Mouse (Mus musculus): ENCODE measurements around the gene Id4. TPM values are rescaled to one million over a fixed set of nuclear protein-coding genes. Genes with fewer than 3 reads are reported as not detected.

Gene Id4
- total RNA-seq, 1 experiment = 0.76 TPM

DNA sequence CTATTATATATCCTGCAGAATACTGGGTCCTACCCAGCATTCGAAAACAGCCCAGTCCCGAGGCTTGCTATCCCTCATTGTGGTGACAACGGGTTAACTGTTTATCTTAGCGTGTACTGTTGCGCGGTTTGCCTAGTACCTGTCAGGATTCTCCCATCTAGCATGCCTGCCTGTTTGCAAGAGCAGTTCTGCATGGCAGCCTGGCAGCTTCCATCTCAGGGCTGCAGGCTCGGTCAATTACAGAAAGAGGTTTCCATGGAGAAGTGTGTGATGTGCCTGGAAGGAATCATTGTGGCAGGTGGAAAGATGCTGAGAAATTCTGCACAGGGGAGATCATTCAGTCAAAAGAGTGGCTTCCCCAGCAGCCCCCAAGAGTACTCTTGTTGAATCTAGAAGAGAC is 16.0 kb downstream of the Id4 start:
- H3K9ac ChIP-seq (ENCODE audit: insufficient read depth, low read depth, low read length, poor library complexity, severe bottlenecking) = no peak overlapping the region
- H3K4me1 ChIP-seq (ENCODE audit: control insufficient read depth in 2 of 2, insufficient read depth in 2 of 2, low read length in 2 of 2, poor library complexity in 1 of 2) = no peaks in the 10 kb centered on the region
- TF ChIP-seq MAFK (IDR thresholded peaks at IDR 0.05; ENCODE audit: insufficient read depth, low read depth, low read length) (no peak), CHD2 (IDR thresholded peaks at IDR 0.05; ENCODE audit: low read depth, low read length) (no peak), ZC3H11A (IDR thresholded peaks at IDR 0.05; ENCODE audit: borderline replicate concordance, low read depth, low read length) (no peak), HCFC1 (IDR thresholded peaks at IDR 0.05; ENCODE audit: borderline replicate concordance, insufficient read depth, low read length) (no peak), ZNF384 (IDR thresholded peaks at IDR 0.05; ENCODE audit: low read depth, low read length) (no peak)
- no peak for DNase-seq (ENCODE audit: low read depth, low spot score)
- H3K27ac ChIP-seq (ENCODE audit: insufficient read depth, low read depth, low read length, poor library complexity, severe bottlenecking) = 0 out of 2 replicates have a peak overlapping the region, but pooled peaks have one; percentile 10
- in situ Hi-C loops (cut with MboI; ENCODE audit: low sequenced_read_pairs in 2 of 2, unreplicated experiment in 2 of 2) = loop anchor here in 1 of 2 experiments (10.0 kb wide), 1 partner anchor 262 kb away; no protein-coding TSS in a partner anchor
- H3K36me3 ChIP-seq (ENCODE audit: control insufficient read depth, insufficient read depth, low read length, poor library complexity, severe bottlenecking) = no peaks in the 10 kb centered on the region
- no peak overlapping the region for H3K4me3 ChIP-seq (ENCODE audit: insufficient read depth in 1 of 2, low read depth in 1 of 2, low read length in 2 of 2, poor library complexity in 1 of 2, severe bottlenecking in 1 of 2)
- no peaks in the 10 kb centered on the region for H3K9me3 ChIP-seq (ENCODE audit: control insufficient read depth, insufficient read depth, low read depth, low read length)

GRCm38 (mm10) chr13:48284426-48284825 is 23.4 kb downstream of the Id4 start:
- Histone ChIP-seq H3K4me3 (ENCODE audit: insufficient read depth in 1 of 2, low read depth in 1 of 2, low read length in 2 of 2, poor library complexity in 1 of 2, severe bottlenecking in 1 of 2) (no peak overlapping the region), H3K27ac (ENCODE audit: insufficient read depth, low read depth, low read length, poor library complexity, severe bottlenecking) (no peak overlapping the region), H3K9me3 (ENCODE audit: control insufficient read depth, insufficient read depth, low read depth, low read length) (no peaks in the 10 kb centered on the region), H3K9ac (ENCODE audit: insufficient read depth, low read depth, low read length, poor library complexity, severe bottlenecking) (no peak overlapping the region), H3K36me3 (ENCODE audit: control insufficient read depth, insufficient read depth, low read length, poor library complexity, severe bottlenecking) (no peaks in the 10 kb centered on the region), H3K4me1 (ENCODE audit: control insufficient read depth in 2 of 2, insufficient read depth in 2 of 2, low read length in 2 of 2, poor library complexity in 1 of 2) (no peaks in the 10 kb centered on the region)
- in situ Hi-C loops (cut with MboI; ENCODE audit: low sequenced_read_pairs in 2 of 2, unreplicated experiment in 2 of 2) = no loop called here
- no peak for DNase-seq (ENCODE audit: low read depth, low spot score)
- no peak for TF ChIP-seq MAFK (IDR thresholded peaks at IDR 0.05; ENCODE audit: insufficient read depth, low read depth, low read length)
- TF ChIP-seq CHD2 (IDR thresholded peaks at IDR 0.05; ENCODE audit: low read depth, low read length) = no peak
- TF ChIP-seq ZC3H11A (IDR thresholded peaks at IDR 0.05; ENCODE audit: borderline replicate concordance, low read depth, low read length) = no peak
- no peak for TF ChIP-seq HCFC1 (IDR thresholded peaks at IDR 0.05; ENCODE audit: borderline replicate concordance, insufficient read depth, low read length)
- TF ChIP-seq ZNF384 (IDR thresholded peaks at IDR 0.05; ENCODE audit: low read depth, low read length) = no peak

DNA sequence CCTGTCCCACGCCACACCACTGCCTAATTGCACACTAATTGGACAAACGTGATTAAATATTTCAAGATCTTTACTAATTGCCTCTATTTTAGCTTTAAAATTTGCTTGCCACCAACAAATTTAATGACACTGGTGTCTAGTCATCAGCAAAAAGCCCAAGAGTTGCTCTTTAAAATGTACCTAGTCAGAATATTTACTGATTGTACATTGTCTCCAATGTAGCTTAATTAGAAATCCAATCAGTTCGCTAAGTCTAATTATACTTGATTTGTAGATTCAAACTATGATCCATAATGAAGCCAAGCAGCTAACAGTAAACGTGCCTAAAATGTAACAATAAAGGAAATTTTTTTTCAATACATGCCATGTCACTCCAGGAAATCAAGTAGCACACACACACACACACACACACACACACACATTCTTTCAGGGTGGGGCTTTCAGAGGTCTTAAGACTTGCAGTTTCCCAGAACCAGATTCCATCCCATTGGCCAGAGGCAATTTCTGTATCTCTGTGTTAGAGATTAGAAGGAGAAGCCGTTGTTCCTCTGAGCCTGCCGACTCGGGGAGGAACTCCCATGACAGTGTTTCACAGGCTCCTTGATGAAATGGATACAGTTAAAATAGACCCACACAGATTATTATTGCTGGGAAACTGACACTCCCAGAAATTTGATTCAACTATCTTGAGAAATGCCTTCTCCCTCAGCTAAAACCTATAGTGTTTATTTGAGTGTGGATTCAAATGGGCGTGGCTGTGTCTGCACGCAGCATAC is 24.1 kb downstream of the Id4 start:
- in situ Hi-C loops (cut with MboI; ENCODE audit: low sequenced_read_pairs in 2 of 2, unreplicated experiment in 2 of 2) = no loop called here
- Histone ChIP-seq H3K36me3 (ENCODE audit: control insufficient read depth, insufficient read depth, low read length, poor library complexity, severe bottlenecking) (no peaks in the 10 kb centered on the region), H3K9ac (ENCODE audit: insufficient read depth, low read depth, low read length, poor library complexity, severe bottlenecking) (no peak overlapping the region), H3K4me3 (ENCODE audit: insufficient read depth in 1 of 2, low read depth in 1 of 2, low read length in 2 of 2, poor library complexity in 1 of 2, severe bottlenecking in 1 of 2) (no peak overlapping the region), H3K27ac (ENCODE audit: insufficient read depth, low read depth, low read length, poor library complexity, severe bottlenecking) (no peak overlapping the region), H3K9me3 (ENCODE audit: control insufficient read depth, insufficient read depth, low read depth, low read length) (no peaks in the 10 kb centered on the region), H3K4me1 (ENCODE audit: control insufficient read depth in 2 of 2, insufficient read depth in 2 of 2, low read length in 2 of 2, poor library complexity in 1 of 2) (no peaks in the 10 kb centered on the region)
- no peak for TF ChIP-seq ZNF384 (IDR thresholded peaks at IDR 0.05; ENCODE audit: low read depth, low read length)
- no peak for TF ChIP-seq MAFK (IDR thresholded peaks at IDR 0.05; ENCODE audit: insufficient read depth, low read depth, low read length)
- no peak for TF ChIP-seq HCFC1 (IDR thresholded peaks at IDR 0.05; ENCODE audit: borderline replicate concordance, insufficient read depth, low read length)
- TF ChIP-seq CHD2 (IDR thresholded peaks at IDR 0.05; ENCODE audit: low read depth, low read length) = no peak
- no peak for TF ChIP-seq ZC3H11A (IDR thresholded peaks at IDR 0.05; ENCODE audit: borderline replicate concordance, low read depth, low read length)
- no peak for DNase-seq (ENCODE audit: low read depth, low spot score)

DNA sequence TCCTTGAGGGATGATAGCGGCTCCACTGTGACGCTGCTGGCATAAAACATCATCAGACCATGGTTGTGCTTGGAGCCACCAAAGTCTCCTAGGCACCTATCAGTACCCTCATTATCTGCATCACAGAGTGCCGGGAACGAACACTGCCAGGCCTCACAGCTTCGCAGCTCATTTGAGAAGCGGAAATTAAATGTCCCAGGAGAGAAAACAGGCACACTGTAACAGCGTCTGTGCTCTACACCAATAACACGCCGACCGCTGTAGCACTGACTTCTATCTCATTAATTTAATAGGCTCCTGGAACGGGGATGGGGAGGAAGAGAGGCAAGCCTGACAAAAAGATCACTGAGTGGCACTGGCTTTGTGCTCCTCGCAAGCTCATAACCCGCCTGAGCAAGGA is 29.4 kb downstream of the Id4 start:
- Histone ChIP-seq H3K27ac (ENCODE audit: insufficient read depth, low read depth, low read length, poor library complexity, severe bottlenecking) (no peak overlapping the region), H3K9ac (ENCODE audit: insufficient read depth, low read depth, low read length, poor library complexity, severe bottlenecking) (no peak overlapping the region), H3K4me1 (ENCODE audit: control insufficient read depth in 2 of 2, insufficient read depth in 2 of 2, low read length in 2 of 2, poor library complexity in 1 of 2) (no peaks in the 10 kb centered on the region), H3K9me3 (ENCODE audit: control insufficient read depth, insufficient read depth, low read depth, low read length) (no peaks in the 10 kb centered on the region), H3K36me3 (ENCODE audit: control insufficient read depth, insufficient read depth, low read length, poor library complexity, severe bottlenecking) (no peaks in the 10 kb centered on the region), H3K4me3 (ENCODE audit: insufficient read depth in 1 of 2, low read depth in 1 of 2, low read length in 2 of 2, poor library complexity in 1 of 2, severe bottlenecking in 1 of 2) (no peak overlapping the region)
- DNase-seq (ENCODE audit: low read depth, low spot score) = no peak
- no peak for TF ChIP-seq MAFK (IDR thresholded peaks at IDR 0.05; ENCODE audit: insufficient read depth, low read depth, low read length)
- TF ChIP-seq CHD2 (IDR thresholded peaks at IDR 0.05; ENCODE audit: low read depth, low read length) = no peak
- no peak for TF ChIP-seq ZC3H11A (IDR thresholded peaks at IDR 0.05; ENCODE audit: borderline replicate concordance, low read depth, low read length)
- no peak for TF ChIP-seq ZNF384 (IDR thresholded peaks at IDR 0.05; ENCODE audit: low read depth, low read length)
- TF ChIP-seq HCFC1 (IDR thresholded peaks at IDR 0.05; ENCODE audit: borderline replicate concordance, insufficient read depth, low read length) = no peak
- in situ Hi-C loops (cut with MboI; ENCODE audit: low sequenced_read_pairs in 2 of 2, unreplicated experiment in 2 of 2) = no loop called here

All from ES-E14 (cell line).